Mouse (Mus musculus): Measurements from ENCODE around the gene Upf1.

Gene Upf1

DNA sequence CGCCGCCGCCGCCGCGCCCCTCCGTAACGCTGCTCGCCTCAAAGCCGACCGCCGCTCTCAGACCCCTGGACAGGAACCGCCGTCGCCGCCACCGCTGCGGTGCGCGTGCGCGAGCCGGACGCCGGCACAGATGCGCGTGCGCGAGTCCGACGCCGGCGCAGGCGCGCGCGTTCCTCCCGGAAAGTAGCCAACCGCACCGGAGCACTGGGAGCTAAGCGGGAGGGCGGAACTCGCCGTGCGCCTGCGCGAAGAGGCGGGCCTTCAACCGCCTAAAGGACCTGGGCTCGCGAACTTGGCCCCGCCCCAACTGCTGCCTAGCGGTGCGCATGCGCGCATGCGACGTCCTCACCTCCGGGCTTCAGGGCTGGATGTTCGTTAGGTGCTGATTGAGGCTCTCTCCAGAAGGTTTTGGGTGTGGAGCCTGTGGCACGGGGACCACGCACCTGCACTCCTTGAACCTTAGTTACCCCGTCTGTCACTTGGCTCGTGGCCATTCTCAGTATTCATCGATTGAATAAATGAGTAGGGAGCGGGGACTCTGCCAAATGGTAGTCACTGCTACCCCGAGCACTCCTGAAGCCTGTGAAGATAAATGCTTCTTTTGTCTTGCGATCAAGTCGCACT, at the start of gene Upf1:
Gene Upf1, minus strand, starts transcription at position 85 of the 624 bp plus-strand sequence.
- peak; percentile 99 to 100 for DNase-seq

DNA sequence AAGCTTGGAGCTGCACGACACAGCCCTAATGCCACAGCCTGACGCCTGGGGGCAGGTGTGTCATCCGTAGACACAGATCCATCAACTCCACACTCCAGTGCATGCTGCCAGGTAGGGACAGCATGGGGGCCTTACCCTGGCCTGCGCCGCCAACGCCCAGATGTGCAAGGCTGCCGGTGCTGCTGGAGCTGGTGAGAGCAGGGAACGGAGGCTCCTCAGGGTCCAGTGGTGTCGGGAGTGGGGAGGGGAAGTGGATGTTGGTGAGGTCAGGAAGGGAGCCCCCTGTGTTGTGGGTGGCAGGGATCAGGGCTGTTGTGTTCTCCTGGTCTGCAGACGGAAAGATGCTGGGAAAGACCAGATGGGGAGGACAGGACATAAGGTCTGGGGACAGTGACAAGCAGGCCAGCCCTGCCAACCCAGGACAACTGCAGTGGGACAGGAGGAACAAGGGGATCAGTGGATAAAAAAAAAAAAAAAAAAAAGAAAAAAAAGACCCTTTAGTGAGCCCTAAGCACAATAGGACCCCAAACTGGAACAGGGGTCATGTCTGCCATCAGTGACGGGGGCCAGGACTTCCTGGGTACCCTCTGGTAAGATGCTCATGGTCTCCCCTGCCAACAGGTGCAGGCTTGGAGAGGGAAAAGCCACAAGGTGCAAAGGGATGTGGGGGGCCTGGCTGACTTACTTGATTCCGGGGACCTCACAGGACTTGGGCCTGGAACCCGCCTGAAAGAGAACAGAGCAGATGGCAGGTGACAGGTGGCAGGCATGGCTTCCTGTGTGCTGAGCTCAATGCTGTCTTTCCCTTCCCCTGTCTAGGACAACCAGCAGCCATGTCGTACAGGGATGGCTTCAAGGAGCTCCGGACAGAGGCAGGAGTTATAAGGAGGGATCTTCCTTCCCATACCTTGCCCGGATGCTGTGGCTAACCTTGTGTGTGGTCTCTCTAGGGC, 44.8 kb upstream of the Upf1 start:
- no peak for DNase-seq

DNA sequence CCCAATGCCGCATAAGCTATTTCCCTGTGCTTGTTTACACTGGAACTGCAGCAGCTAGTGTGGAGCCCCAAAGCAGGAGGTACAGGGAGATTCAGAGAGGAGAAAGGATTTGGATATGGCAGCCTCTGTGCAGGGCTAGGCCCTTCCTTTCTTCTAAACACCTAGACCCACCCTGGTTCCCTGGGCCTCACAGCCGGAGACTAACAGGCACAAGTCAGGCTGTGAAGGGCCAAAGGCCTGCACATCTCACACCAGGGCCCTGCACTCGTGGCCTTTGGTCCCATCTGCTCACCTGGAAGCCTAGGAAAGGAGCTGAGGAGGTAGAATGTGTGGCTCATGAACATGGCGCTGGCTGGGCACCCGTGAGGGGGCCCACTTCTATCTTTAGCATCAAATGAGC, 43.1 kb upstream of the Upf1 start:
- DNase-seq, result no peak

DNA sequence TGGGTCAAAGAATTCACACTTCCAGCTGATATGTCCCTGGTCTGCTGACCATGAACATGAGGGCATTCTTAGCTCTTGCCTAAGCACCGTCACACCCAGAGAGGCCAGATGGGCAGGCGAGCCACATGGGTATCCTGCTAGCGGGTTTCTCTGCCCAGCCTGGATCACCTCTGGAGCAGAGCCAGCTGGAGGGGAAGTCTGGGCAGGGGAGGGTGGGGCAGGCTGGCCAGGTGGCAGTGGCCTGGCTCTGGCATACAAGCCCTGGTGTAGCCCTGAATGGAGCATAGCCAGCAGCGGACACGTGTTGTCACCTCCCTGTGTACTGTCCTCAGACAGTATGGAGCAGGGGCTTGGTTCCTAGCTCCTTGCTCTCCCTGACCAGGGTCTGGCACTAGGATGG, 42.6 kb upstream of the Upf1 start:
- DNase-seq, result peak in 1 of 2 experiments; percentile 32

DNA sequence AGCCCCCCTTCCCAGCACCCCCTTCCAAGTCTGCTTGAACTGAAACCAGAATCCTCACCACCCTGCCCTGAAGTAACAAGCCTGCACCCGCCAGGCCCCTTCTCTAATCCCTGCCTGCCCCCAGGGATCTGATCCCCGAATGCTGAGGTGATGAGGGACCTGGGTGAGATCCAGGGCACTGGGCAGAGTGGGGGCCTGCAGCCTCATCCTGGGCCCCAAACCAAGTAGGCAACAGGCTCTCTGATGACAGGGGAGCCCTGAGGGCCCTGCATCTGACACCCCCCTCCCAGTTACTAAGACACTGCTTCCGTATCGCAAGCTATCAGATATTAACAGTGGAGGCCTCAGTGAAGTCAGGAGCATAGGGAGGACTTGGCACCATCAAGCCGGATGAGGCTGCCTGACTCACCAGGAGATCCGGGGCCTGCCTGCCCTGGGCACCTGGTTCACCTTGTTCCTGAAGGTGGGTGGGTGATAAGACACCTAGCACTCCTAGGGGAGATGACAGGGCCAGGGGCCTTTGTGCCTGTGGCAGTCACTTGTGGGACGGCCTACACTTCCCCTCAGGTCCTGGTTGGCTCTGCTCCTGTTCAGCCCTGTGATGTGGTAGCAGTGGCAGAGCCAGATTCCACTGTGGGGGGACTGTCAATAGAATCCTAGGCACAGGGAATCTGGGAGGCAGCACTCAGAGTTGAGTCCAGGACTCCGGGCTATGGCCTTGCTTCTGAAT, 41.4 kb upstream of the Upf1 start:
- DNase-seq, result no peak

DNA sequence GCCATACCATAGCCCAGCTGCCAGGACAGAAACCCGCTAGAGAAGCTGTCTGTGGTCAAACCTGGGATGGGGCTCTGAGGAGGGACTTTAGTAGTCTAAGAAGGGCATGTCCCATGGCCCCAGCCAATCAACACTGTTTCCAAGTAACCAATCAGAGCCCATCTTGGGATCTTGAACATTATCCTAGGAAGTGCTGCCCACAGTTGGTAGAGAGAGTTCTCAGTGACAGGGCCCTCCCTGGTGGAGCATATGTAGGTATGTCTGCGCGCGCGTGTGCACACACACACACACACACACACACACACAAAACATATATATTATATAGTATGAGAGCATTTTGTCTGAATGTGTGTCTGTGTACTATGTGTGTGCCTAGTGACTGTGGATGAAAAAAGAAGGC, 40.0 kb upstream of the Upf1 start:
- no peak for DNase-seq

DNA sequence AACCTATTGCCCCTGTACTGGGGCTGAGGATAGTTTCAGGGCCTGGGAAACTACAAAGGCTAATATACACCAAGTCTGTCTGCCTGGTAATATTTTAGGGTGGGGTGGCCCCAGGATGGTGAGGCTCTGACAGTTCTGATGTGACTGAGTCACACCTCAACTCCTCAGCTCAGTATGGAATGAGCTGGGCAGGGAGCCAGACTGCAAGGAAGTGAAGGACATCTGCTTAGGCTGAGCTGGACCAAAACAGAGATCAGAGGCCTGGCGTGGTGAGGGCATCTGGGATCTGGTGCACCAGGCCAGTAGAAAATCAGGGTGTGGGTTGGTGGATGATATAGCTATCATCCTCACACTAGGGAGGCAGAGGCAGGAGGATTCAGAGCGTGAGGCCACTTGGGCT, 36.6 kb upstream of the Upf1 start:
- DNase-seq, result no peak

DNA sequence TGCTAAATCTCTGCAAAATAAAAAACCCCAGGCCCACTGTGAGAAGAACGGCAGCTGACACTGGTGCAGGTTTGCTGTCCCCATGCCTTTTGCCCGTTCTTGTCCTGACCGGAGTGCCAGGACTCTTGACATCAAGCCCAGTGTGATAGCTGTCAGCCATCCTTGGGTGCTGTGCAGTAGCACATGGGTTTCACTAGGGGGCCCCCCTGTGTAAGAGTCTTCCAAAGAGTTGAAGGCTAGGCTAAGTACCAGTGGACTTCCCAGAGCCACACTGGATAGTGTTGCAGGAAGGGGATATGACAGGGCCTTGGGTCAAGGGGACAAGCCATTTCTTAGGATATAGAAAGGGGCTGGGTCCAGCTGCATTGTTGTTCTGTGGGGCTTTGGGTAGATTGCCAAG, 30.2 kb upstream of the Upf1 start:
- peak; percentile 75 to 81 for DNase-seq

DNA sequence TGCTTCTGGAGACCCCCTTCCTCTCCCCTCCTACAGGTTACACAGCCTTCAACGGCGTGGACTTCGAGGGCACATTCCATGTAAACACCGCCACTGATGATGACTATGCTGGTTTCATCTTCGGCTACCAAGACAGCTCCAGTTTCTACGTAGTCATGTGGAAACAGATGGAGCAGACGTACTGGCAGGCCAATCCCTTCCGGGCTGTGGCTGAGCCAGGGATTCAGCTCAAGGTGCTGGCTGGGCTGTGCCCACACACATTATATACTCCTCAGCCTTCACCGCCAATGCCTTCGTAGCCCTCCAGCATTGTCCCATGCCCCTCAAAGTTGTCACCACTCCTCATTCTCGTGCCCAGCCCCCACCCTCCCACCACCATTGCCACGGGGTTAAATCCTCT, 27.0 kb upstream of the Upf1 start:
- DNase-seq, result no peak

DNA sequence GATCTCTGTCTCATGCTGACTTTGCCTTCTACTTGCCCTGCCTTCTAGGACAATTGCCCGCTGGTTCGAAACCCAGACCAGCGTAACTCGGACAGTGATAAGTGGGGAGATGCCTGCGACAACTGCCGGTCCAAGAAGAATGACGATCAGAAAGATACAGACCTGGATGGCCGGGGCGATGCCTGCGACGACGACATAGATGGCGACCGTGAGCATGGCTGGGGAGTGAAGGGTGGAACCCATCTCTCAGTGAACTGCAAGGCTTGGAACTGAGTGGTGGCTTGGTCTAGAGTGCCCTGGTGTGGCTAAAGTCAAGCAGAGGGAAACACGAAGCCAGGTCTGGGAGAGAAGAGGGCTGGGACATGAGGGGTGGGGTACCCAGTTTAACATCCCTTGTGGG, 24.0 kb upstream of the Upf1 start:
- no peak for DNase-seq

DNA sequence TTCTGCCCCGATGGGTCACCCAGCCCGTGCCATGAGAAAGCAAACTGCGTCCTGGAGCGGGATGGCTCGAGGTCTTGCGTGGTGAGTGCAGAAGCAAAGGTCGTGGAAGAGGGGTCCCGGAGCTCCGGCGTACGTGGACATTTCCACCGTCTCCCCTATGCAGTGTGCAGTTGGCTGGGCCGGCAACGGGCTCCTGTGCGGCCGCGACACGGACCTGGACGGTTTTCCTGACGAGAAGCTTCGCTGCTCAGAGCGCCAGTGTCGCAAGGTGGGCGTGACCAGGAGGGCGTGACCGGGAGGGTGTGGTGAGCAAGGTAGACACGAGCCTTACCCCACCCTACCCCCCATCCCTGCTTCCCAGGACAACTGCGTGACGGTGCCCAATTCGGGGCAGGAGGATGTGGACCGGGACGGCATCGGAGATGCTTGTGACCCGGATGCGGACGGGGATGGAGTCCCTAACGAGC, 23.2 kb upstream of the Upf1 start:
- no peak for DNase-seq

DNA sequence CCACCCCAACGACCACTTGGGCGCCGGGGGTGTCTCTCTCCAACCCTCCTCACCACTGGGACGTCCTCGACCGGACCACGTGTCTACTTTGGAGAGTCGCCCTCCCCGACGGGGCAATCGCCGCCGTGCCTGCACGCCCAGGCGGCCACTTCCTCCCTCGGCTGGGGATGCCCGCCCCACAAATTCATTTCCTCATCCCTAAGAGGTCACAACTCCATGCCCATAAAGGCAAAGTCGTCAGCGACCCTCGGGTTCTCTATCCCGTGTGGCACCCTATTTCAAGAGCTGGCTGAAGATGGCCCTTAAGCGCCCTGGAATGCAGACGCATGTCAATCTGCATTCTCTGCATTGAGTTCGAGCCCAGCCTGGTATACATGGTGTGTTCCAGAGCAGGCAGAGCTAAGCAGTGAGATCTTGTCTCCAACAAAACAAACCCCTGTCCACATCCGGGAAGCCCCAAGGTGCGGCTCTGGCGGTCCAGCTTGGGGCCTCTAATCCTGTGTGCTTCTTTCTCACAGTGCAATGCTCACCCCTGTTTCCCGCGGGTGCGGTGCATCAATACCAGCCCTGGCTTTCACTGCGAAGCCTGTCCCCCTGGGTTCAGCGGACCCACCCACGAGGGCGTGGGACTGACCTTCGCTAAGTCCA, 22.3 kb upstream of the Upf1 start:
- DNase-seq, result no peak

DNA sequence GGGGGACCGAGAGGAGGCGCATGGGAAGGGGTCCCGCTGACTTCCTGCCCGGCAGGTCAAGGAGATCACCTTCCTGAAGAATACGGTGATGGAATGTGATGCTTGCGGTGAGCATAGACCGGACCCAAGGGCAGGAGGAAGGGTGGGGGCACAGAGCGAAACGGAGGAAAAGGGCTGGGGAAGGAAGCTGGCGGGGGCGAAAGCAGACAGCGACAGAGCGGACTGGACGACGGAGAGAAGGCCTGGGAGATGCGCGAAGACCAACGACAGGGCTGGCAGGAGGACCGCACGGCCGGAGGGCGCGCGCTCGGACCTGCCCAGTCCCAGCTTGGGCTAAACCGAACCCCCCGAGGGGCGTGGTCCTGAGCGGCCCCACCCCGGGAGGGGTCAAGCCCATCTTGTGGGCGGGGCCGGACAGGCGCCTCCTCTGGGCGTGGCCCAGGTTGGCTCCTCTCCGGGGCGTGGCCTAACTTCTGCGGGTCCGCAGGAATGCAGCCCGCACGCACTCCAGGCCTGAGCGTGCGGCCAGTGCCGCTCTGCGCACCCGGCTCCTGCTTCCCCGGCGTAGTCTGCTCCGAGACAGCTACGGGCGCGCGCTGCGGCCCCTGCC, 21.3 kb upstream of the Upf1 start:
- DNase-seq, result peak; percentile 87 to 93

DNA sequence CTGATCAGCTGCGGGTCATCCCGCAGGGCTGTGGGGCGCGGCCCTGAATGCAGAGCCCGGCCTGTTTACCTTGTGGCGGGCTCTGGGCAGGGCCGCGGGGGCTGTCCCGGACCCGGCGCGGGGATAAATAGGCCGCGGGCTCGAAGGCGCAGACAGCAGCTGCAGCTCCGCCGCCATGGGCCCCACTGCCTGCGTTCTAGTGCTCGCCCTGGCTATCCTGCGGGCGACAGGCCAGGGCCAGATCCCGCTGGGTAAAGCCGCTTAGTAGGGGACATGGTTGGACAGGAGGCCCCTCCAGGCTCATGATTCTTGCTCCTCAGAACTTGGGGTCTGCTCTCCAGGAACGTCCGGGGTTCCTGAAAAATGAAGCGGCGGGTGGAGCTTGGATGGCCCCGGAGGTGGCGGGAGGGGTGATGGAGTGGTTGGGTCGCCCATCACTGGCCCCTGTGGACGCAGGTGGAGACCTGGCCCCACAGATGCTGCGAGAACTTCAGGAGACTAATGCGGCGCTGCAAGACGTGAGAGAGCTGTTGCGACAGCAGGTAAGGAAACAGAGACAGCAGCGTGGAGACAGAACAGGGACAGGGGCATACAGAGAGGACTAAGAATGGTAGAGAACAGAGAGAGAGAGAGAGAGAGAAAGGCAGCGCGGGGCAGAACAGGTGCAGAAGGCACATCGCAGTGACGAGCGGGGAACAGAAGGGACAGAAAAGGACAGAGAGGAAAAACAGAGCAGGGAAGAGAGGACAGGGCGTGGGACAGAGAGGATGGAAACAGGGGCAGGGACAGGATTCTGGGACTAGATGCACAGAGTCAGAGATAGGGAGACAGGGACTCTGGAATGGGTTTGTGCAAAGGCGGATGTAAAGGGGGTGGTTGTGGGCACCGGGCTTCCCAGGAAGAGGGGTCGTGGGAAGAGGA, 20.6 kb upstream of the Upf1 start, which contains the start of gene Comp:
Gene Comp, plus strand, starts transcription at position 162 of the 921 bp plus-strand sequence.
- no peak for DNase-seq

DNA sequence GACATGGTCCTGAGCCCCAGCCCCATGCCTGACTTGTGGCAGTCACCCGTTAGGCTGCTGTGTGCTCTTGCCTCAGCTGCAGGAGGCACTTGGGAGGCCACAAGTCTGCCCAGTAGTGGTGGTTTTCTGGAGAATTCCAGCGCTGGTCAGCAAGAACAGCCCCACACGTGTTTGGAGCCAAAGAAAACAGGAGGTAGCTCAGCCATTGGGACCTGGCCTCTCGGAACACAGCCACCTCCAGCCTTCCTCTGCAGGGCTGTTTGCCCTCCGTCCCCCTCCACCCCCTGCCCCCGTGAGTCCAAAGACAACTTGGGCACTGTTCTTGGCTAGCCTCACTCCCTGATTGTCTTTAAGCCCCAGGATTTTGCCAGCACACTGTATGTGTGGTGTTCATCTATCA, 18.9 kb upstream of the Upf1 start:
- peak; percentile 68 to 78 for DNase-seq

DNA sequence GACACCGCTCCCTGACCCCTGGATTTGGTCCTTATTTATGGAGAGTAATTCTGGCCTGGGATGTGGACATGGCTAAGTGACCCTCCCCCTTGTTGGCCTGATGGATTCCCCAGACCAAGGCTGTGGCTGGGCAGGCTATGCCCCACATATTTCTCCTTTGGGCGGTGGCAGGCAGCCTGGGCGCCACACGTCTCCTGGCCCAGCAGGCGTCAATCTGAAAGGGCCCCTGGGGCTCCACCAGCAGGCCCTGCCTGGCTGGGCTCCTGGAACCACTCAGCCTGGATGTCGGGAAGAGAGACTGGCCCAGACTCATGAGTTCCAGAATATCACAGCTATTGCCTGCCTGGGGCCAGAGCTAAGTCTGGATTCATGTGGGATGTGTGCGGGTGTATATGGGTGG, 17.4 kb upstream of the Upf1 start:
- DNase-seq, result no peak

DNA sequence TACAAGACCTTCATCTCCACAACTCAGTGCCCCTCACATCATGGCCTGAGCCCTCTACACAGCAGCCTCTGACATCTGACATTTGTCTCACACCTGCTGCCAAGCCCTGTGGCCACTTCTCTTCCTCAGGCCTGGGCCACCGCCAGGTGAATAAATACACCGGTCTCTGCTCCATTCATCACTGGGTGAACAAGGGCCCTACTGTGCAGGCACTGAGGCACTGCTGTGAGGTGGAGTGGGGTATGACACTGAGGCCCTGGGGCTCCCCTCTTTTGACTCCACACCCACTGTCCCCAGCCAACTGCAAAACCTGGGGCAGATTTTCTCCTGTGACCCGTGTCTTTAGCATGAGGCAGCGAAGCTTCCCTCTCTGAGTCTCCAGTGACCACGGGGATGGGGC, 13.5 kb upstream of the Upf1 start:
- no peak for DNase-seq

DNA sequence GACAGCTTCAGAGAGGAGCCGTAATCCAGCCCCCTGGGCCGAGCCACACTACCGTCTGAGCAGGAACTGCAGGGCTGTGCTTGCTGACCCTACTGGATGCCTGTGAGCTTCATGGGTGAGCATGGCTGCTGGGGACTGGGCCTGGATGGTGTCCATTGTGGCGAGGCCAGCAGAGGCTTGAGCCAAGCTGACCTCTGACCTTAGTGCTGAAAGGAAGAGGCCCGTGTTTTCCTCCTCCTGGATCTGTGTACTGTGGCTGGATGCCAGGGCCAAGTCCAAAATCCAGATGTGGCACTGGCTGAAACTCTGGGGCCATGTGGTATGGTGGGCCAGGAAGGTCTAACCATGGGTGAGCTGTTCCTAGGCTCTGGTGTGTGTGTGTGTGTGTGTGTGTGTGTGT, 11.0 kb upstream of the Upf1 start:
- peak; percentile 82 to 87 for DNase-seq

DNA sequence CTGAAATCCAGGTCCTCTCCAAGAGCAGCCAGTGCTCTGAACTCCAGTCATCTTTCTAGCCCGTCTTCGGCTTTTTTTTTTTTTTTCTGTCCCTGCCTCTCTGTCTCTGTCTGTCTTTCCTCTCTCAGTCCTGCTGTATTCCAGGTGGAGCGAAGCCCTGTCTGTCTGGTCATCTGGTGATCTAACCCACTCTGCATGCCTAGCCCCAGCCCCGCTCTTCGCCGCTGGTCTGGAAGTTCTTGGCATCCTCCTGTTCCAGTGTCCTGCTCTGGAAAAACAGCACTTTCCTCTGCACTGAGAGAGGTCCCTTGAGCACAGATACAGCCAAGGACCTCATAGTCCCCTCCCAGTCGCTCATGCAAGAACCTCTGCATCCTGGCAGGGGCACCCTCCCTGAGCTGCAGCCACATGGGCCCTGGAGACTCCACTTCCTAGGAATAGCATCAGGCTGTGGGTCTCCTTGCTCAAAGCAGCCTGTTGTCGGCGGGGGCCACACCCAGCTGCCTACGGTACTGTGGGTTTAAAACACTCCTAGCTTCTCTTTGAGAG, 8.5 kb upstream of the Upf1 start:
- no peak for DNase-seq

DNA sequence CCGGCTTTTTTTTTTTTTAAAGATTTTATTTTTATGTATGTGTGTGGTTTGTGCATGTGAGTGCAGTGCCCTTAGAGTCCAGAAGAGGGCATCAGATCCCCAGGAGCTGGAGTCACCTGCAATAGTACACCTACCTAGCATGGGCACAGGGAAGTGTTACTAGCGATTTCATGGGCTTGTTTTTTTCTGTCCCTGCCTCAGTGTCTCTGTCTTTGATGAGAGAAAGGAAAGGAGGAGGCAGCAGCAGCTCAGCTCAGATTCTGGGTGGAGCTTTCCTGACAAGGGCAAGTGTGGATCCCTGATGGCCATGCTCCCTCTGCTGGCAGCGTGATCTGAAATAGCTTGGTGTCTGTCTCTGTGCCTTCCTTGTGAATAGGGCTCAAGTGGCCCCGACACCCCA, 7.7 kb upstream of the Upf1 start:
- peak in 1 of 2 experiments; percentile 62 for DNase-seq

DNA sequence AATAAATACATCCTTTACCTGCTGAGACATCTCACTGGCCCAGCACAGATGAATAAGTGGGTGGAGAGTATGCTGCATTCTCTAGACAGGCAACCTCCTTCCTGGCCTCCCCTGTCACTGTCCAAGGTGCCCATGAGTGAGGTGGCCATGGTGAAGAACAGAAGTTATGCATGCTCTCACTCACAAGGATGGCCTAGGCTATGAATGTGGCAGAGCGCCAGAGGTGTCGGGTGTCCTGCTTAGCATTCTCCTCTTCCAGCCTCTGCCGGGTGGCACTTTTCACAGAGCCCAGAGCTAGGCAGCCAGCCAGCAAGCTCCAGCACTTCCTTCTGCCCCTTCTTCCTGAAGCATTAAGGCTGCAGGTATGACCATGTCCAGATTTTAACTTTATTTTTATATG, 6.3 kb upstream of the Upf1 start:
- peak; percentile 54 to 60 for DNase-seq

Data from kidney, postnatal 36 days (tissue).